Mouse (Mus musculus): ENCODE measurements around the gene Il18.

GRCm38 (mm10) chr9:50542401-50542800 lies 12.2 kb upstream of the Il18 start:
- TF ChIP-seq TCF12 (IDR thresholded peaks at IDR 0.05; ENCODE audit: low read depth, low read length) (no peak), TAL1 (IDR thresholded peaks at IDR 0.05; ENCODE audit: low read length) (no peak), CTCF (IDR thresholded peaks at IDR 0.05 in 2 of 3, conservative IDR thresholded peaks at IDR 0.05 in 1 of 3; ENCODE audit: control insufficient read depth in 1 of 3, insufficient read depth in 1 of 3, low read depth in 2 of 3, low read length in 3 of 3, poor library complexity in 1 of 3, severe bottlenecking in 1 of 3) (no peak), JUND (IDR thresholded peaks at IDR 0.05; ENCODE audit: low read depth, low read length) (no peak), RAD21 (IDR thresholded peaks at IDR 0.05; ENCODE audit: low read depth, low read length) (no peak), ELF1 (IDR thresholded peaks at IDR 0.05; ENCODE audit: low read depth, low read length) (no peak), MYB (IDR thresholded peaks at IDR 0.05; ENCODE audit: low read depth, low read length) (no peak), EP300 (IDR thresholded peaks at IDR 0.05; ENCODE audit: low read depth in 1 of 2, low read length in 2 of 2) (no peak), GATA1 (IDR thresholded peaks at IDR 0.05; ENCODE audit: low read depth, low read length) (no peak)

Data from MEL (cell line).